Comparison of ENCODE assay signal across 8 mouse cellular contexts in genomic region chr10:68279516-68280501, GRCm38 (mm10). TPM values are rescaled to one million over a fixed set of nuclear protein-coding genes. Genes with fewer than 3 reads are reported as not detected.
DNase-seq lines count a peak whose midpoint lies in the region; ATAC-seq lines count a peak whose summit lies in the region.

No protein-coding gene starts in this region.

- no peak for ATAC-seq in hindbrain, embryonic 13.5 days (ENCODE audit: low FRiP score)

- peak overlapping the region; percentile 64 for H3K4me3 ChIP-seq in hindbrain, embryonic 13.5 days

- WGBS in hindbrain, embryonic 13.5 days: under 1% methylated on average over 41 of the region's 41 CpGs

- H3K27ac ChIP-seq in hindbrain, embryonic 13.5 days: peak overlapping the region; percentile 91

- no peaks in the 10 kb centered on the region for H3K27me3 ChIP-seq in hindbrain, embryonic 13.5 days

- H3K9me3 ChIP-seq in hindbrain, embryonic 13.5 days: no peaks in the 10 kb centered on the region

- H3K36me3 ChIP-seq in hindbrain, embryonic 13.5 days: no peaks in the 10 kb centered on the region

- peak; percentile 62 for DNase-seq in Muller cell, postnatal 12 days (ENCODE audit: inconsistent ontology term)
- DNase-seq in cerebellum, adult 9-10 months: peak; percentile 84
- peak; percentile 46 to 47 for DNase-seq in frontal cortex, postnatal 25 days (ENCODE audit: low spot score in 2 of 2)
- DNase-seq in layer of hippocampus, postnatal 36 days: peak; percentile 70 to 72
- peak; percentile 70 for DNase-seq in lung, postnatal 25 days (ENCODE audit: low spot score)
- DNase-seq in right cerebral cortex, adult 18-20 months: peak; percentile 76
- DNase-seq in urinary bladder, postnatal 14 days (ENCODE audit: low spot score): peak; percentile 68

- H3K9ac ChIP-seq in hindbrain, embryonic 13.5 days: peak overlapping the region; percentile 83

- peaks cover 53% of the 10 kb centered on the region for H3K4me1 ChIP-seq in hindbrain, embryonic 13.5 days (replicated peaks)

- peak overlapping the region; percentile 82 for H3K4me2 ChIP-seq in hindbrain, embryonic 13.5 days

RNA-seq across cellular contexts. Expression of gene Arid5b, which starts 1.3 kb away (rescaled TPM):
- 19.5 and 22.7 TPM in 2 replicates for polyA plus RNA-seq in hindbrain, embryonic 13.5 days (2015; fragmentation: Nextera tagmentation; extraction: Ambion mirVana)
- 10 to 100 TPM; 24.0 to 27.5 TPM for total RNA-seq in layer of hippocampus, postnatal 36 days (2021)
